Mouse (Mus musculus) lung, postnatal 0 days (tissue): ENCODE data around the gene S100a11. TPM values are rescaled to one million over a fixed set of nuclear protein-coding genes. Genes with fewer than 3 reads are reported as not detected.
"Not testable (repeated sequence)": the region's sequence is repeated elsewhere in the genome, so short reads cannot be mapped to it uniquely, and the experiment has no call there.

Experiments used
- ATAC-seq: fragments of 200-750 bp; cut with Nextera tagmentation; 2 replicates; pipeline ENCODE4 v1.8.0; 2017; ENCODE audit warnings: moderate library complexity
- DNase-seq: peaks from one replicate; pipeline ENCODE4 v3.0.0-alpha.2; 2016; ENCODE audit warnings: low spot score
- H3K27ac ChIP-seq: fragments of 300-500 bp; sonication (generic); 2 replicates; pipeline ENCODE4 v1.5.1; 2014; ENCODE audit warnings: antibody characterized with exemption, mild to moderate bottlenecking, low read length, mixed read lengths
- H3K27me3 ChIP-seq: fragments of 300-500 bp; sonication (generic); replicated peaks from 2 replicates; pipeline ENCODE4 v1.6.1; 2014; ENCODE audit warnings: low read length, mixed read lengths; ENCODE audit not compliant: insufficient read depth
- H3K36me3 ChIP-seq: fragments of 300-500 bp; sonication (generic); 2 replicates; pipeline ENCODE4 v1.6.1; 2014; ENCODE audit warnings: low read length, mixed read lengths; ENCODE audit not compliant: insufficient read depth
- H3K4me1 ChIP-seq: fragments of 300-500 bp; sonication (generic); 2 replicates; pipeline ENCODE4 v1.6.1; 2014; ENCODE audit warnings: antibody characterized with exemption, low read depth, low read length, mixed read lengths; ENCODE audit not compliant: insufficient read depth
- H3K4me2 ChIP-seq: fragments of 300-500 bp; sonication (generic); replicated peaks from 2 replicates; pipeline ENCODE4 v1.6.1; 2014; ENCODE audit warnings: low read depth, mild to moderate bottlenecking, low read length, moderate library complexity, mixed read lengths
- H3K4me3 ChIP-seq: fragments of 300-500 bp; sonication (generic); 2 replicates; pipeline ENCODE4 v1.5.1; 2014; ENCODE audit warnings: low read depth, low read length
- H3K9ac ChIP-seq: fragments of 300-500 bp; sonication (generic); replicated peaks from 2 replicates; pipeline ENCODE4 v1.6.1; 2014; ENCODE audit warnings: low read depth, mild to moderate bottlenecking
- H3K9me3 ChIP-seq: fragments of 300-500 bp; sonication (generic); 2 replicates; pipeline ENCODE4 v1.6.1; 2016; ENCODE audit warnings: low read length, mixed read lengths
- CTCF ChIP-seq: IDR thresholded peaks from 2 replicates; pipeline ENCODE4 v1.5.1; 2016; ENCODE audit warnings: antibody characterized with exemption, mild to moderate bottlenecking
- EP300 ChIP-seq: IDR thresholded peaks from 2 replicates; pipeline ENCODE4 v1.6.1; 2016; ENCODE audit warnings: antibody characterized with exemption, mild to moderate bottlenecking, control low read depth
- WGBS: fragments of 180-500 bp; shearing (Covaris S2); extraction: QIAGEN DNeasy Blood & Tissue Kit; methylation state at CpG from one replicate; pipeline ENCODE4 v1.1.7; 2014; 5-methylcytosine and 5-hydroxymethylcytosine counted together
- polyA plus RNA-seq: library from polyadenylated mRNA; unstranded; fragments of >200 nt; fragmentation: Nextera tagmentation; extraction: Ambion mirVana; gene quantifications from 2 replicates; pipeline ENCODE4 v1.2.1, GENCODE M21; 2015

S100a11 gene
- polyA plus RNA-seq, 1 experiment from 2014 or later, result 2,513 TPM

GRCm38 (mm10) chr3:93493992-93494391, 26.3 kb upstream of the S100a11 start:
- H3K4me2 ChIP-seq, result no peak overlapping the region
- H3K9me3 ChIP-seq, result no peaks in the 10 kb centered on the region
- no peaks in the 10 kb centered on the region for H3K4me1 ChIP-seq
- 0% methylated on average over 4 of the region's 4 CpGs for WGBS
- peak; percentile 76 for ATAC-seq
- no peaks in the 10 kb centered on the region for H3K27me3 ChIP-seq
- no peak for TF ChIP-seq EP300
- peak; percentile 97 for TF ChIP-seq CTCF
- no peak overlapping the region for H3K9ac ChIP-seq
- H3K27ac ChIP-seq, result no peak overlapping the region
- peak; percentile 91 for DNase-seq
- H3K4me3 ChIP-seq, result no peak overlapping the region
- no peaks in the 10 kb centered on the region for H3K36me3 ChIP-seq

DNA sequence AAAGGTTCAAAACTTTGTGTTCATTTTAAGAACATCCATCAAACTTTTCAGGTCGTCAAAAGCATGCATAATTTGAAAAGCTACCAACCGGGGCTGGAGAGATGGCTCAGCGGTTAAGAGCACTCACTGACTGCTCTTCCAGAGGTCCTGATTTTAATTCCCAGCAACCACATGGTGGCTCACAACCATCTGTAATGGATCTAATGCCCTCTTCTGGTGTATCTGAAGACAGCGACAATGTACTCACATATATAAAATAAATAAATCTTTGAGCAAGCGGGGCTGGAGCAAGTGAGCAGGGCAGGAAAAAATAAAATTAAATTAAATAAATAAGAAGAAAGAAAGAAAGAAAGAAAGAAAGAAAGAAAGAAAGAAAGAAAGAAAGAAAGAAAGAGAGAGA, 25.5 kb upstream of the S100a11 start:
- not testable (repeated sequence) for H3K36me3 ChIP-seq, H3K9me3 ChIP-seq, H3K4me2 ChIP-seq, ATAC-seq, H3K27me3 ChIP-seq, H3K4me3 ChIP-seq, H3K27ac ChIP-seq, H3K4me1 ChIP-seq, DNase-seq, H3K9ac ChIP-seq
- WGBS, result 23% methylated on average over 5 of the region's 5 CpGs
- TF ChIP-seq CTCF, result peak; percentile 28; the same call in 1 of the 2 replicates

DNA sequence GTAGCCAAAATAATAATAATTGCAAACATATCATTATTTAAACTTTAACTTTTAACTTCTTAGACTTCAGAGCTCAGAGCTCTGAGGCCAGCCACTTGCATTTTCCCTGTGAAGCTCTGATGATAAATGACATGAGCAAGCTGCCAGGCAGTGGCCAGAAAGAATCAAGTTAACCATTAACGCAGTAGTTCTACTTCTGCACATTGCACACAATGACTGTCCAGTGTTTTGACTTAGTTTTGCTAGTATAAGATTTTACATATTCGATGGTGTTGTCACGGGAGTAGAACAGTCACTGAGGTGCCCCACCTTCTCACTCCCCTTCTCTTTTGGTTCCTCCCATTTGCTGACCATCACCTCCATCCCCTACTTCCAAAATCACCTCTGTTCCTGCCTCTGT, 23.2 kb upstream of the S100a11 start:
- no peak for TF ChIP-seq CTCF
- no peak for TF ChIP-seq EP300
- no peak overlapping the region for H3K9ac ChIP-seq
- no peaks in the 10 kb centered on the region for H3K27me3 ChIP-seq
- DNase-seq (no peak), ATAC-seq (no peak)
- H3K9me3 ChIP-seq, result no peaks in the 10 kb centered on the region
- H3K36me3 ChIP-seq, result no peaks in the 10 kb centered on the region
- no peak overlapping the region for H3K4me3 ChIP-seq
- WGBS, result 50% methylated on average over 3 of the region's 3 CpGs
- no peak overlapping the region for H3K4me2 ChIP-seq
- H3K4me1 ChIP-seq, result no peaks in the 10 kb centered on the region
- no peak overlapping the region for H3K27ac ChIP-seq

DNA sequence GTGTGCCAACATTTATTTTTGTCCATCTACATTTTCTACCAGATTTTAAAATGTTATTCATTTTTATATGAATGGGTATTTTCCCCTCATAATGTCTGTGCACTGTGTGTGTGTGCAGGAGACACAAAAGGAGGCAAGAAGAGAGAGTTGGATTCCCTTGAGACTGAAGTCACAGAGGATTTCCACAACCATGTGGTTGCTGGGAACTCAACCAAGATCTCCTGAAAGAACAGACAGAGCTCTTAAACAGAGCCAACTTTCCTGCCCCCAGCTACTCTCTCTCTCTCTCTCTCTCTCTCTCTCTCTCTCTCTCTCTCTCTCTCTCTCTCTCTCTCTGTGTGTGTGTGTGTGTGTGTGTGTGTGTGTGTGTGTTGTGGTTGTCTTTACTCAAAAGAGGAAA, 21.2 kb upstream of the S100a11 start:
- TF ChIP-seq EP300 (no peak), CTCF (no peak)
- H3K4me3 ChIP-seq, result no peak overlapping the region
- no peak overlapping the region for H3K4me2 ChIP-seq
- DNase-seq (no peak), ATAC-seq (no peak)
- H3K9ac ChIP-seq, result no peak overlapping the region
- H3K36me3 ChIP-seq, result no peaks in the 10 kb centered on the region
- H3K27me3 ChIP-seq, result no peaks in the 10 kb centered on the region
- H3K4me1 ChIP-seq, result no peaks in the 10 kb centered on the region
- H3K9me3 ChIP-seq, result no peaks in the 10 kb centered on the region
- no peak overlapping the region for H3K27ac ChIP-seq

GRCm38 (mm10) chr3:93504536-93505189, 15.6 kb upstream of the S100a11 start:
- Histone ChIP-seq H3K4me1 (no peaks in the 10 kb centered on the region), H3K27me3 (no peaks in the 10 kb centered on the region), H3K36me3 (no peaks in the 10 kb centered on the region), H3K9ac (no peak overlapping the region), H3K9me3 (no peaks in the 10 kb centered on the region), H3K4me3 (no peak overlapping the region), H3K4me2 (no peak overlapping the region), H3K27ac (no peak overlapping the region)
- no peak for ATAC-seq
- TF ChIP-seq EP300, result no peak
- no peak for TF ChIP-seq CTCF
- DNase-seq, result peak; percentile 22
- WGBS, result 74% methylated on average over 7 of the region's 7 CpGs

DNA sequence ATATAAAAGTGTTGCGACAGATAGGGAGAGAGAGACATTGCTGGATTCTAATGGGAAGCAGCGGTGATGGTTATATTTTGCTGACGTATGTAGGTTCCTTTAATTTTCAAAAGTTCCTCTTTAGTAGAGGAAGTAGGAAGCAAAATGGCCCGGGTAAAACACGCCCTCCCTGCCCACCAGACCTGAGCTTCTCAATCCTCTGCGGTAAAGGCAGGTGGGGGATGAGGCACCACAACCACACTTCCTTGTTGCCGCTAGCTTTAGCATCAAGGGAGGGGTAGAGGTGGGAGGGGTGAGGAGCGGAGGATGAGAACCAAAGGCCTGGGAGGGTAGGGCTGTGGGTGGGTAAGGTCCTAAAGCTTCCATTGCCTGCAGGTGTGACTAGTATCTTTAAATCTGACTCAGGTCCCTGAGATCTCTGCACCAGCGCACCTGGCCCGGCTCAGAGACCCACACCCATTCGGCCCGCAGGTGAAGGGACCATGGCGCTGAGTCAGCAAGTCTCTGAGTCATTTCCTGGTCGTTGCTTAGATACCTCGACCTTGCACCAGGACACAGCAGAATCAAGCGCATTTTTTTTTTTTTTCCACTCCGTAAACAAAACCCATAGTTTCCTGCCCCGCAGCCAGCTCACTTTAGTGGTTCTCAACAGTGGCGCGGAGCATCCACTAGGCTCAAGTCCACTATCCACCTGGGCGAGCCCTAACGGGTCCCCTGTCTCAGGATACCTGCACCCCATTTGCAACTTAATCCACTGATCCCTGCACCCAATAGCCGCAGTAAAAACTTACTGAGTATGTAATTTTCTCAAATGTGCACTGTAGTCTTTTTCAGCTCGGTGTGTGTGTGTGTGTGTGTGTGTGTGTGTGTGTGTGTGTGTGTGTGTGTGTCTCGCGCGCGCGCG, 14.1 kb upstream of the S100a11 start:
- peak; percentile 23; the same call in 1 of the 2 replicates for TF ChIP-seq EP300
- no peak for TF ChIP-seq CTCF
- WGBS, result 31% methylated on average over 30 of the region's 30 CpGs
- peak; percentile 83 for ATAC-seq
- no peak overlapping the region for H3K9ac ChIP-seq
- no peaks in the 10 kb centered on the region for H3K4me1 ChIP-seq
- DNase-seq, result peak; percentile 85
- no peaks in the 10 kb centered on the region for H3K9me3 ChIP-seq
- H3K27ac ChIP-seq, result peak overlapping the region; percentile 66
- no peaks in the 10 kb centered on the region for H3K36me3 ChIP-seq
- peak overlapping the region; percentile 38 for H3K4me2 ChIP-seq
- H3K4me3 ChIP-seq, result no peak overlapping the region
- H3K27me3 ChIP-seq, result no peaks in the 10 kb centered on the region
